Mouse (Mus musculus) ES-E14 (cell line): ENCODE results near the gene Plxna2.

Experiments used
- HCFC1 ChIP-seq: IDR thresholded peaks from 2 replicates; pipeline ENCODE4 v1.6.1; 2012; ENCODE audit warnings: low read length, inconsistent platforms, borderline replicate concordance; ENCODE audit not compliant: insufficient read depth
- ZC3H11A ChIP-seq: IDR thresholded peaks from 2 replicates; pipeline ENCODE4 v1.6.1; 2012; ENCODE audit warnings: low read depth, mild to moderate bottlenecking, inconsistent platforms, low read length, borderline replicate concordance

DNA sequence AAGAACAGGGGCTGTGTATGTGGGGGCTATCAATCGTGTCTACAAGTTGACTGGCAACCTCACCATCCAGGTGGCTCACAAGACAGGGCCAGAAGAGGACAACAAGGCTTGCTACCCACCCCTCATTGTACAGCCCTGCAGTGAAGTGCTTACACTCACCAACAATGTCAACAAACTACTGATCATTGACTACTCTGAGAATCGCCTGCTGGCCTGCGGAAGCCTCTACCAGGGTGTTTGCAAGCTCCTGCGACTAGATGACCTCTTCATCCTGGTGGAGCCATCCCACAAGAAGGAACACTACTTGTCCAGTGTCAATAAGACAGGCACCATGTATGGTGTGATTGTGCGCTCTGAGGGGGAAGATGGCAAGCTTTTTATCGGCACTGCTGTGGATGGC, 25.9 kb downstream of the Plxna2 start:
- no peak for TF ChIP-seq HCFC1
- TF ChIP-seq ZC3H11A: no peak
